Mouse (Mus musculus): ENCODE data around the gene Eif3k. TPM values are rescaled to one million over a fixed set of nuclear protein-coding genes. Genes with fewer than 3 reads are reported as not detected.
A peak's percentile ranks its signal among the peaks of the same experiment; 100 is the strongest.

The Eif3k gene
- polyA plus RNA-seq, 3 experiments from 2014 or later = 441 to 670 (median 588) TPM

DNA sequence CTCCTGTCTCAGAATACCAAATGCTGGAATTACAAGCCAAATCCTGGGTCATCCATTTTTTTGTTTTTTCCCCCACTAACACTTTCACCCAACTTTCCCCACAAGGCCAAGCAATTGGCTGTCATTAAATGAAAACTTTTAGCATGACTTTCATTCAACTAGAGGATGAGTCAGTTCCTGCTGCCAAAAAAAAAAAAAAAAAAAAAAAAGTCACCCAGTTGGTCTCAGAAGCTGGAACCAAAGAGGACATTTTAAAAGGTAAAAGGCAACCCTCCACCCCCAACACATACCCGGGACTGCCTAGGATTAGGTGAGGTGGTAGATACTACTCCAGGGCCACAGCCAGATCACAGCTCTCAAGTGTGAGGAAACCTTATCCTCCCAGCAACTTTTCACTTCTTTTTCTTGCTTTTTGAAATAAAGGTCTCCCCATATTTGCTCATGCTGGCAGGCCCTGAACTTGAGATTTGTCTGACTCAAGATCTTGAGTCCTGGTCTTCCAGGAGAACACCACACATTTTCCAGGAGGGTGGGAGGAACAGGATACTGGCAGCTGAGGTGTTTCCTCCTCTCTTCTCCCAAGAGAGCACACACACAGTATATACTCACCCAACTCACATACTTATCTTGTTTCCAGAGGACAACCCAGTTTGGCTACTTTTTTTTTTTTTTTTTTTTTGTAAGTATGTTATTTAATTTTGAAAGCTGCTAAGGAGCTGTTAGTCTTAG lies 23.5 kb downstream of the Eif3k start:
- ATAC-seq = no peak

DNA sequence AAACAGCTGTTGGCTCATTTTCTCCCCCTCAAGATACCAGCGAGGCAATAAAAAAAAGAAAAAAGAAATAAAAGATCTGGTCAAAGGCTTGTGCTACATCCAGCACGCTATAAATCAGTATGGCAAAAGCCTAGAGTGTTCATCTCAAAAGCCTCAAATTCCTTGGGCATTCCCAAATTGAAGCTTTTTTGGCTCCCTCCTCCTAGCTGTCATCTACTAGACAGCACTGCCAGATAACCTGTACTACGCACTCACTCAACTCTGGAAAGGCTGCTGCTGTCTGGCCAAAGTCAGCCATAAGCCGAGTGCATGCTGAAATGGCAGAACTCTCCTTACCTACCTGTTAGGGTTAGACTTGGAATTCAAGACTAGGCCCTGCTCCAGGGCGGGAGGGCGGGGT lies 24.4 kb downstream of the Eif3k start:
- no peak for ATAC-seq

DNA sequence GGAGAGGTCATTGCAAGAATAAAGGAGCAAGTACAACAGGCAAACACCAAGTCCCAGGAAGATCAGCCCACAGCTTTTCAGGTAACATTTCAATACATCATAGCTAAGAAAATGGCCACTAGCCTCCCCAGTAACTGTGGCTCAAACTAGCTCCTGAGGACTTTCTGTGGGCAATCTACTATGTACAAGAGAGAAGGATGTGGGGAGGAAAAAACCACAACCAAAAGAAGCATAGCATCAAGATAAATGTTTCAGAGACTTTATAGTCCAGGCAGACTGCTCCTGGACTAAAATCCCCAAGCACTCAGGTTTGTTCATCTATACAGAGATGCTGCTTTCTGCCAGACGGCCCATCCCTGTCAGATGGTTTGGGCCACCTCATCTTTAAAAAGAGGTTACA lies 25.4 kb downstream of the Eif3k start:
- peak; percentile 25 for ATAC-seq

DNA sequence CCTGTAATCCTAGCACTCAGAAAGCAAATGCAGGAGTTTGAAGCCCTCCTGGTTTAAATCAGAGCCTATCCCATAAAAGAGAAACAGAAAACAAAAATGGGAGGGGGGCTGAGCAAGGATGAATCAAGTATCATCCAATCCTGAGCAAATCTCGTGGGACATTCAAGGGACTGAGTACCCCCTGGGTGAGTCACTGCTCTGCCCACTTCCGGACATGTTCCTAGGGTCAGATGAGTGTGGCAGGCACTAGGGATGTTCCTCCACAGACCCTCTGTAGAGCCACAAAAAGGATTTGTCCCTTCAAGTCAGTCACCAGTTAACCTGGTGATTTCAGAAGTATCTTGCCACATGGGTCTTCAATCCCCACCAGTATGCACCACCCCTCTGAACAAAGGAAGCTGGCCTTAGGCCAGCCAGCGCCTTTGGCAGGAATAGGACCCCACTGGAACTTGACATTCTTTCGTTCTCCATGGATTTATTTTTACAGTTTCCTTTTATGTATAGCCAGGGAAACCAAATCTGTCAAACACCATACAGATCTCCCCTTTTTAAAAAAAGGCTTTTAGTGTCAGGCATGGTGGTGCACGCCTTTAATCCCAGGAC lies 26.3 kb downstream of the Eif3k start:
- ATAC-seq = no peak

DNA sequence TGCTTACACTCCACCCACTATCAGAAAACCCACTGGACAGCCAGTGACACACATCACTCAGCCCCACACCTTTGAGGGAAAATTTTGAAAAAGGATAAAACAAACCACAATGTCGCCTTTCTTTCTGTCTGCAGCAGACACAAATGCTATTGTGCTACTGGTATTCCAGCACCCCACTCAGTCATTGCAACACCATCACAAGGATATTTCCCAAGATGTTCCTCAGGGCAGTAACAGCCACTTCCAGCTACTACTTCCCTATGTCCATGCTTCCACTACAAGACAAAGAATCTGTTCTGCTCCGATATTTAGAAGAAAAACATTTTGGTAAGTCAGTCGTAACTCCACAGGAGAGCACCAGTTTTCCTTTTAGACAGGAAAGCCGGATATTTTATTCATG lies 26.9 kb downstream of the Eif3k start:
- no peak for ATAC-seq

DNA sequence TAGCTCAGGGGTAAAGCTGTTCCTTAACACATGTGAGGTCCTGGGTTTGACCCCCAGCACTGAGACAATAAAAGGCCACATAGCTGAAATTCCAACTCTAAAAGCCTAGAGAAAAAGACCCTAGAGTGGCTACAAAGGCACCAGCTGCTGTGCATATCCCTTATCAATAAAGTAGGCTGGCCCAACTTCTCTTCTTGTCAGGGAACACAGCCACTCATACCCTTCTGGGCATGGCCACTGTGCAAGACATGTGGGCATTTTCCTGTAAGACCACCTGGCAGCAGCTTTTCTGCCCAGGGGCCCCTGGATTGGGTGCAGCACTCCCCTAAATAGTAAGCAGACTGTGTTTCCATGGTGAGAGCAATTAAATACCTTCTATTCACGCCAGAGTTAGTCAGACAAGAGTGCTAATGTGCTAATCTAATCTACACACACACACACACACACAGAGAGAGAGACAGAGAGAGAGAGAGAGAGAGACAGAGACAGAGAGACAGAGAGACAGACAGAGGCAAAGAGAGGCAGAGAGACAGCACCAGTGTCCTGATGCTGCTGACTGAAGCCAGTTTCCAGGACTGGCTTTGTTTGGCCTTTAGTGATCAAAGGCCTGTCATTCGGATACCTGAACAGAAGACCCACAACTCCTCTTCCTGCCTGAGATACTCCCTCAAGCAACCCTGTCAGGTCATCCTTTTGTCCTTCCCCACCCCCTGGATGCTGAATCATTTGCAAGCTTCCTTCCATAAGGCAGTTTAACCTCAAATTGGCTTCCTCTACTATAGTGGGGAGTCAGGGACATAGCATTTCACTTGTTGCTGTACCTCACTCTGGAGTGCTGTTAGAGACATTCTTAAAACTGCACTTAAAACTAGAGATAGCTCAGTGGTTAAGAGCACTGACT lies 27.9 kb downstream of the Eif3k start:
- ATAC-seq = no peak

DNA sequence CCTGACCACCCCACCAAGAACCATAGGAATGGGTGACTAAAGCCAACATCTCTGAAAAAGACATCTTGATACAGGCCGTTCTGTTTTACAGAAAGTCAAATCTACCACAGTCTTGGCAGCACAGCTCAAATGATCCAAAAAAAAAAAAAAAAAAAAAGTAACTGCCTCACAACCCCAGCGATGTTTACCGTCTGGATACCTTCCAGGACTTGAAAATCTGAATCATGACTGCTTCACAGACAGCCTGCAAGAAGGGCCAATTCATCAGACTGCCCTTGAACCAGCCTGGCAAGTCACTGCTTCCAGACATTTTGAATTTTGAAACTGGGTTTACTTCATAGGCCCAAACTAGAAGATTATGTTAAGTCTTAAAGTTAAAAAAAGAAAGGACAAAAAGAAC lies 28.9 kb downstream of the Eif3k start:
- ATAC-seq = no peak

DNA sequence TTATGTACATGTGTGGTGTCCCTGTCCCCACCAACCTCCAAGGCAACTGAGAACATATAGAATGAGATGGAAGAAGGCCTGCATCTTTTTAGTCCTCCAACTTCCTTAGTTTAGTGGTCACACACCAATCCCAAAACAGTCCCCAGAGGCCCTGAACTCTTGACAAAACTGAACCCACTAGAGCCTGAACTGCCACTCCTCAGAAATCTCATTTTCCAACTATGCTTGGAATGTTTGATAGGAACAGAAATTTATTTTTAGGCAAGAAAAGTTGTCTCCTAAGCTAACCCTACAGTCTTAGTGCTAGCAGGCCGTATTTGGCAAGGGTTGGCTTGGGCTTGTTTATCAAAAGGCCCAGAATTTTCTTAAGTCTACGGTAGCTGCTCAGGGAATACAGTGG lies 29.9 kb downstream of the Eif3k start:
- no peak for ATAC-seq

DNA sequence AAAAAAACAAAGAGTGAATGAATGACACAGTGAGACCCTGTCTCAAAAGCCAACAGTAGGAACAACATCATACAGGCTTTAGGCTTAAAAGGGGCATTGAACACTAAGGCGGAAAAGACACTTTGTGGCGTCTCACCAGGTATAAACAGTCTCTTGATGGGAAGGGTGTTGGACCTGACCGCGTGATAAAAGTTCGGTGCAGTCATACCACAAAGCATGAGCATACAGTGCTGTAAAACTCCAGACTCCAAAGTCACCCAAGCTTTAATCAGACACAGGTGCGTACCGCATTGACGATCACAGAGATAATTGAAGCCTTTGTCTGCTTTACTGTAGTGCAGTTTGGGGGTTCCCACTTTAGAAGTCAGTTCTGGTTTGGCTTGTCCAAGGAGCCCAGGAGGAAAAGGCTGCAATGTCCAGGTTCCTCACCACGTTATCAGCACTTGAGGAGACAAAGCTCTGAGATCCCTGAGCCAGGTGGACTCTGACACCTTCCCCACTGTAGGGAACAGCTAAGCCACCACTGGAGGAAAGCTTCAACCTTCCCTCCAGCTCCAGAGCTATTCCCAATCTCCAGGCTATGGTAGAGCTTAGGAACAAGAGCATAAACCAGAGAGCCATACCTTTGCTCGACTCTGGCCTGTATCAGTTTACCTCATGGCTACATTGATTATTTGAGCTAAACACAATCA lies 31.2 kb downstream of the Eif3k start:
- ATAC-seq = no peak

DNA sequence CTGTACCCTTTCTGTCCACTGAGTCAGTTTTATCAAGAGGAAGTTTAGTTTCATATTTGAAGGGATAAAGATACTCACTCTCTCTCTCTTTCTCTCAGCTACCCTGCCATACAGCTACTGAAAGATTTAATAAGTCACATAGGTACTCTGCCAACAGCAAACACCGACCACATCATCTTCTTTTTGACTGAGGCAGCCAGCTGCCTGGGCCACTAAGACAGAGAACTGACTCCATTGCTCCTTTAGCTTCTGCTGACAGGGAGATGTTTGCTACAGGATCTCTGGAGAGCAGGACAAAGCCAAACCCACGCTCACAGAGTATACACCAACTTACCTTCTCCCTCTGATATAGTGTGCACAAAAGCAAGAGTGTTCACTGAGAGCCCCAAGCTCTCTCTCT lies 32.4 kb downstream of the Eif3k start:
- no peak for ATAC-seq

DNA sequence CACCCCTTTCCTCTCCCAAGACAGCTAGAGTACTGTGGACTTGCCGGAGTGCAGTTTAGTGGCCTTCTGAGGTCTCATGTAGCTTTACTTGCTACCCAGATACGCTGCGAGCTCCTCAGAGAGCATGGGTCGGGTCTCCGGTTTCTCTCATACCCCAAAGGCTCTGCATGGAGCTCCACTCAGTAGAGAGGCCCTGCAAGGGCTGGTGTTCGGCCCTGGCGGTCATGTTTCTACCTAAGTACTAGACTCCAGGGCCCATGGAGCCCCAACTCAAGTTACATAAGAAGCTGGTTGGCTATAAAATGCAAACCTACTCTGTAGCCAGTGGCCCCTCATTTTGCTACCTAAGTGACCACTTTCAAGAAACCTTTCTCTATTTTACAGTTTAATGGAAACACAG lies 32.9 kb downstream of the Eif3k start:
- no peak for ATAC-seq

DNA sequence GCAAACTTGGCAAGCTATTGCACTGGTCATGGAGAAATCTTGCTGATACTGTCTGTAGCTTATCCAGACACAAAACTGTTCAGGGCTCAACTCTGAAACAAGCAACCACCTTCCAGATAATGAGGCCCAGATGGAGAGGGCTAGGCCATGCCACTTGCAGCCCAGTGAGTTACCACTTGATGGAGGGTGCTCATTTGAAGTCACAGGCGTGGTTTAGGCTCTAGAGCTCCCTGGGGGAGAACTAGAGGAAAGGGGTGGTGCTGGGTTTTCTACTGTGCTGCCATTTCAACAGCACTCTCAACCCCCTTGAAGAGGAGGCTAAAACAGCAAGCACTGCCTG lies 35.4 kb downstream of the Eif3k start:
- no peak for ATAC-seq

DNA sequence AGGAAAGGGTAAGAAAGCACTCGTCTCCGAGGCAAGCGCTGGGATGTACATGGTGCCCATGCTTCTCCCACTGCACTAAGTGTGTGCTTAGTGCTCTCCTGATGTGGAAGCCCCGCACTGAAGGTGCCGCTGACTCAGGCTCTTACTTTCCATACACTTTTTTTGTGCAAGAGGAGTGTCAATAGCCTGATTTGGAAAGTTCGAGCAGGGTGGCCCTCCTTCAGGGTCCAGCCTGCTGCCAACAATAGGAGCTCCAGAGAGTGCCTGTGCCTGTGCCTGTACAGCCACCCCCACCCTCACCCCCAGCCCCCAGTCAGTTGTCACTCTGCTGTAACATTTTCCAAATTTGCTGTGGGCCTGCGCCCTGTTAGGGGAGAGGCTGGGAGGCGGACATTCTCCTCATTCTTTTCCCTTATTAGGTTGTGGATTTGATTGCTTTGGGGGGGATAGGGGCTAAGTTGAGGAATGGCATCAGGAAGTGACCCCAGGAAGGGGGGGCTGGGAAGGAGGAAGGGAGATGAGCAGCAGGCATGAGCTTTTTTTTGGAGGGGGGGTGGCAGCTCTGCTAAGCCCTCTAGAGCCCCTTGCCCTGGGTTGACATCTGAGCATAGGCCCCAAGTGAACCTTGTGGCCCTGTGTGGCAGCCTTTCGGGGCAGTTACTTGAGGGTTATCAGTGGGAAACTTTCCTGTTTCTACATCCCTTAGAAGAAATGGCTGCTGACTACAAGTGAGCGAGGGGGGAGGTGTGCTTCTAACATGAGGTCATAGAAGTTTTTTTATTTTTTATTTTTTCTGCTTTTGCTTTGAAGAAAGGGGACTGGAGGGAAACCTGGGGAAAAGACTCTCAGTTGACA lies 36.0 kb downstream of the Eif3k start:
- ATAC-seq = no peak

DNA sequence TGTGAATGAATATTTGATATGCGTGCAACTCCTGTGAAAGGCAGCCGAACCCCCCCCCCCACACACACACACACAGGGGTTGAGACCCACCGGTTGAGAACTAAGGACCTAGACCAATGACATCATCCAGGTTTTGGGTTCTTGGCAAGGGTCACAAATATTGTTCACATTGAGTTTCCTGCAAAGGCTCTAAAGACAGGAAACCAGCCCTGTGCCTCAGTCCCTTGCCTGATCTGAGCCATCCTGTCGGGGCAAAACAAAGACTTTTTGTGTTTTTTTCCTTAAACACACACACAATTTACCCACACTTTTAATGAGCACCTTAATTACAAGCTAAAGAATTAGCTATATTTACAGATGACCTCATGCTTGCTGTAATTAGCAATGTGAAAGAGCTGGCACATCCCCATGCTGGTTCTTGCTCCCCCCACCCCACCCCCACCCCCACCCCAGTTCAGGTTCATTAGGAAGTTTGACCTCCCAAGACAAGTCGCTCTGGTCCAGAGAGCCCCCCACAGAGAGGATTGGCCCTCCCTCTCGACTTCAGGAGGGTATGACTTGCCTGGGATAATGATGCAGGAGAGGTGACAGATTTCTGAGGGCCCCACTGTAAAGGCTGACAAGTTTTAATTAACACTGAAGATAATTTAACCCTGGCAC lies 36.8 kb downstream of the Eif3k start:
- ATAC-seq = peak; percentile 65

DNA sequence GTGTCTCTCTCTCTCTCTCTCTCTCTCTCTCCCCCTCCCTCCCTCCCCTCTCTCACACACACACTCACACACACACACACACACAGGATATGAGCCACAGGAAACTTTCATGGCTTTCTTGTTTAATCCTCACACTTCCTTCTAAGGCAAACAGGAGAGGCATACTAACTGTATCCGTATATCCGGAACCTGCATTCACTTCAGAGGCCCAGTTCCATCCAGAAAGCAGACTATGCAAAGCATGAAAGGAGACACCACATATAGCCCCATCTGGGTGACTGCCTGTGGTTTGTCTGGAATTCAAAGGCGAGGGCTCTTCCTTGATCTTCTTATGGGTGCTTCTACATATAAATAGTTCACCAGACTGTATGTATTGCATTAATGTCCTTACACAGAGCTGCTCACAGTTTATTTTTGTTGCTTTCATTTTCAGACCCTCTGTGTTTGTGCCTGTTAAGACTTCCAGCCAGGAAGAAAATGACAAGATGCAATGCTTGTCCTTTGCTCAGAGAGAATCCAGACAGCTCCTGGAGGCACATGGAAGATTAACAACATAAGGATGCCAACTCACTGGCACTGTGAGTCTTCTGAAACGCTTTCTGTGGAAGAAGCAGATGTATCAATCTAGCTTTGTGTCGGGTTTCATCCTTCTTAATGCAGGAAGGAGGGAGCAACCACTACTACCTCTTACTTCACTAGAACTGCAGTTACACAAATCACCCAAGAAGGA lies 38.0 kb downstream of the Eif3k start:
- ATAC-seq = peak; percentile 36

DNA sequence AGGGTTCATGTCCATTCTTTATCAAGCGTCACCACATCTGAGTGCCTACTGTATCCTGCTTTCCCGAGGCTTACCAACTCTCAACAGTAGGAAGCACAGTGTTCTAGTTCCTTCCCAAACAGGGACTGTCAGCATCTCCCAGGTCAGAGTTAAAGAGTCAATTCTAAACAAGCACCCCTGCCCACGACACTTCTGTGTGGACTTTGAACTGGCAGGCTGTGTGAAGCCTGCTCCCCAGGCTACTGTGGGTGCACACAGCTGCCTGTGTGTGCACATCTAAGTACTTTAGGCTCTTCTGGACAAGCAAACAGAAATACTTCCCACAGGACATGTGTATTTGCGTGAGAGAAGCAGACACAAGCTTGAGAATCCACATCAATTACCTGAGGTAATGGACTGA lies 40.1 kb downstream of the Eif3k start:
- no peak for ATAC-seq

DNA sequence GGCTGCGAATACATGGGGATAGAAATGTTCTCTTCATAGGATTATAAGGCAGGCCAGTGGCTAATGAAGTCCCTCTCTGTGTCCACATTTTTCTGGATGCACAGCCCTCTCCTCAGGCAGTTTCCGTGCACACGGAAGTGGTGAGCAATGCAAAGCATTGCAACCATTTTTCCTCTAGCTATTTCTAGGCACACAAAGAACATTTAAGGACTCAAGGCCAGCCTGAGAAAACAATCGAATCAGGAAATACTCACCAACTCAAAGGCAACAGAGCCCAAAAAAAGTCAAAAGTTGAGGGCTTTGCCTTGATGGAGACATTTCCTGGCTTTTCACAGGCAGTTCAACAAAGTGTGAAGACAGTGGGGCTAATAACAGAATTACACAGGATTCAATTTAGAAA lies 40.5 kb downstream of the Eif3k start:
- no peak for ATAC-seq

DNA sequence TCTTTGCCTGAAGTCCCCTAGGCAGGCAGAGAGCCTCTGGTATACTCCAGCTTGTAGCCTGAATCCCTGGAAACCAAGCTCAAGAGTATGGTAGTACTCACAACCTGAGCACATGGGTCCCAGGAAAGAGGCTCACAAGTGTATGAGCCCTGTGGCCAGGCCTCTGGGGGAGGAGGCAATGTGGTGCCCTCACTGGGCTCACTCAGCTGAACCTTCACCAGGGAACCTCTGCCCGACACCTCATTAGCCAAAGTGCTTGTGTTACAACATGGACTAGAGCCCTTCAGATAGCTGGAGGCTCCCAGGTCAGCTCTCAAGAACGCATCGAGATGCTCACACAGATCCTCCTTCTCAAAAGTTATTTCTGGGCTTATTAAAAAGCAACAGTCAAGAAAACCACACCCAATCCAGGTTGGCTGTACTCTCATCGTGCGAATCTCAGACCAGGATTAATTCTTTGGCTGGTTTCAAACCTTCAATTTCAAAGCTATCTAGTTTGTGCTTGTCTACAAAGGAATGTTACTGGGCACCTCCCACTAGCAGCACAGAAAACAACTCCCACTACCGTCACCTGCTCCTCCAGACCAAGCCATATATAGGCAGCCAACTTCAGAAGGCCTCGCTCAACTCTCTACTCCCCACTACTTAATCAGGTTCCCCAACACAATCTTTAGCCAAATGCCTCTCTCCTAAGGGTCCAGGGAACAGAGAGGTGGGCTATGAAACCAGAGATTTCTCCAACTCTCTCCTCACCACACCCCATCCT lies 42.1 kb downstream of the Eif3k start:
- no peak for ATAC-seq

DNA sequence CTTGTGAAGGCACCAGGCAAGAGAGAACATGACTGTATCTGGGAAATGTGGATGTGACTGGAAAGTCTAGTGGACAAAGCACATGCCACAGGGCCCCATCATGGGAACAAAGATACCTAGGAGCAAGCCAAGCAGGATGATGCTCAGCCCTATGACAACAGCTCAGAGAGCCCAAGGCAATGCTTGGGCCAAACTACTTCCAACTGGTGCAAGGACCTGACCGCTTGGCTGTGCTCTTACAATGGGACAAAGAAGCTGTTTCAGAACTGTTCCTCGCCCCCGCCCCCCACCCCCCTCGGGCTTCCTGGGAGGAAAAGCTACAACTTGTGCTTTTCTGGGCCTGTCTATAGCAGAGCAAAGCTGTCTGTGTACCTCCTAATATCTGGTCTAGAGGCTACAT lies 43.0 kb downstream of the Eif3k start:
- ATAC-seq = no peak

DNA sequence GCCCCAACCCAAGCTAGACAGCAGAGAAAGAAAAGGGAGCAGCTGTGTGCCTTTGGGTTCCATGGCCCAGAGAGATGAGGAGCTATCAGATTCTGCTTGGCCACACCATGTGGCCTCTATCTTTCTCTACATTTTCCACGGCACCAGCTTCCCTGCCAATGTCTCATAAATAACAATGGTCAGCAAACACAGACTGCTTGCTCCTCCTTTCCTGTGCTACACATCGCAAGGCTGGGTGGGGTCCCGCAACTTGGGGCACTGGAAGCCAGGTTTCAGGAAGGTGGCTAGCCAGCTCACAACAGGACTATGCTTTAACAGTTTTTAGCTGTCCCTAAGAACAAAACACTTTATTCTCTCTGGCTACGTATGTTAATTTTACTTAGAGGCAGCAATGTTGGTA lies 44.9 kb downstream of the Eif3k start:
- no peak for ATAC-seq

Measured in inflammation-experienced regulatory T-cells, adult 6 months (primary cell).